Mouse (Mus musculus): ENCODE measurements at regions not wholly inside any gene's neighbourhood (a gene's known extent, or its start where the extent isn't known, plus 50 kb on each side); places are given as distances from the start of the nearest gene placed in this dataset.

DNA sequence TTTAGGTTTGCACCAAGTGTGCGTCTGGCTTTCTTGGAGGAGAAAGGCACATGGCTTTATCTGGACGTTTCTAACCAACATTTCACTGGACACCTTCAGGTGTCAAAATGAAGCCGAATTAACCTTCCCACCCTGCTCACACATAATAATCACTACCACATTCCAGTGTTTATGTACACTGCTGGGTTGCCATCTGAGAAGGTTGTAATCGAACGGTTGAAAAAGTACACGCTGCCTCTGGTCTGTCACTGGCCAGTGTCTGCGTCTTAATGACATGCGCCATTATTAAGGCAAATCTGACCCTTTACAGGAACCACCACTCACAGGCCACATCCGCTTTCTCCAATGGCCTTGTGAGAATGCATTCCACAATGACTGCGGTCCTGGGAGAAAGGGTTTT, 96.4 kb downstream of the Ackr3 start:
- no peaks in the 10 kb centered on the region for H3K36me3 ChIP-seq (replicated peaks)
- H3K4me3 ChIP-seq (ENCODE audit: low read depth, low read length) = no peak overlapping the region
- peaks cover 83% of the 10 kb centered on the region for H3K9me3 ChIP-seq (replicated peaks)
- no peaks in the 10 kb centered on the region for H3K27me3 ChIP-seq (ENCODE audit: insufficient read depth, low read length)
- TF ChIP-seq GATA2 (IDR thresholded peaks at IDR 0.05; ENCODE audit: borderline replicate concordance, low read depth, low read length) (no peak), POLR2AphosphoS5 (IDR thresholded peaks at IDR 0.05; ENCODE audit: insufficient replicate concordance, low read depth, low read length) (no peak), CTCF (IDR thresholded peaks at IDR 0.05; ENCODE audit: low read depth, low read length) (no peak), GATA1 (IDR thresholded peaks at IDR 0.05; ENCODE audit: borderline replicate concordance, low read length) (no peak), TAL1 (conservative IDR thresholded peaks at IDR 0.05; ENCODE audit: low read depth, low read length) (no peak)
- DNase-seq (ENCODE audit: low spot score) = no peak
- no peaks in the 10 kb centered on the region for H3K4me1 ChIP-seq (ENCODE audit: insufficient read depth, low read depth, low read length)
- no peak for ATAC-seq (ENCODE audit: extremely low read depth, insufficient number of reproducible peaks, low FRiP score, poor library complexity, severe bottlenecking)

DNA sequence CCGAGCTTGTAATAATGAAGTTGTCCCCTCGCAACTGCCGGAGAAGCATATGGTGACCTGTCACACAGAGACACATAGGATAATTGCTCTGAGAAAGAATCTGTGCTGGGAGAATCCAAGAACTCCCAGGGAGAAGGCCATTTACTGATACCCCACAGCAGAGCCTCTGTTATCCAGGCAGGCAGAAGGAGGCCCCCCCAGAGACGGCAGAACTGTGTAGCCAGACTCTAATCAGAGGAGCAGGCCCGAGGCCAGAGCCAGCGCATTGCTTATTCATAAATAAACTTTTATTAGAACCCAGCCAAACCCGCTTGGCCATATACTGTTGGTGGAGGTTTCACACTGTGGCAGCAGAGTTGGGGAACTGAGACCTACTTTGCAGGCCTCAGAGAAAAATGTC, 100.6 kb downstream of the Ackr3 start:
- Histone ChIP-seq H3K36me3 (replicated peaks) (no peaks in the 10 kb centered on the region), H3K27me3 (ENCODE audit: insufficient read depth, low read length) (no peaks in the 10 kb centered on the region), H3K4me3 (ENCODE audit: low read depth, low read length) (no peak overlapping the region), H3K9me3 (replicated peaks) (peaks cover 76% of the 10 kb centered on the region), H3K4me1 (ENCODE audit: insufficient read depth, low read depth, low read length) (no peaks in the 10 kb centered on the region)
- ATAC-seq (ENCODE audit: extremely low read depth, insufficient number of reproducible peaks, low FRiP score, poor library complexity, severe bottlenecking) = no peak
- TF ChIP-seq POLR2AphosphoS5 (IDR thresholded peaks at IDR 0.05; ENCODE audit: insufficient replicate concordance, low read depth, low read length) (no peak), GATA1 (IDR thresholded peaks at IDR 0.05; ENCODE audit: borderline replicate concordance, low read length) (no peak), GATA2 (IDR thresholded peaks at IDR 0.05; ENCODE audit: borderline replicate concordance, low read depth, low read length) (no peak), TAL1 (conservative IDR thresholded peaks at IDR 0.05; ENCODE audit: low read depth, low read length) (no peak), CTCF (IDR thresholded peaks at IDR 0.05; ENCODE audit: low read depth, low read length) (no peak)
- no peak for DNase-seq (ENCODE audit: low spot score)

DNA sequence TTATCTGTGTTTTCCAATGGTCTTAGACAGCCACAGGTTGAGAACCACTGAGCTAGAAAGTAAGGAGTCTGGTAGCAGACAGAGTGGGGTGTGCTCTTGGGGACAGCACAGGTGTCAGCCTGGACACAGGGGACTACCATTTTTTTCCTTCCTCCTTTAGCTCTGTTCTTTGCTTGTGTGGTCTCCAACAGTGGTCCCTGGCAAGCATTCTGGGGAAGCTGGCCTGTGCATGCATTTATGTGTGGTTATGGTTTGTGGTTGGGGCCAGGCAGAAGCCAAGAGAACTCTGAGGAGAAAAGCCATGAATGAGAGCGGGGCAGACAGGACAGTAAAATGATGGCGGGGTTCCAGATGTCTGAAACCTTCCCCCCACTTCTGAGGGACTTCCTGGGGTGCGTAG, 107.2 kb downstream of the Ackr3 start:
- Histone ChIP-seq H3K4me1 (ENCODE audit: insufficient read depth, low read depth, low read length) (no peaks in the 10 kb centered on the region), H3K4me3 (ENCODE audit: low read depth, low read length) (no peak overlapping the region), H3K36me3 (replicated peaks) (no peaks in the 10 kb centered on the region), H3K27me3 (ENCODE audit: insufficient read depth, low read length) (no peaks in the 10 kb centered on the region), H3K9me3 (replicated peaks) (peaks cover 74% of the 10 kb centered on the region)
- no peak for DNase-seq (ENCODE audit: low spot score)
- no peak for ATAC-seq (ENCODE audit: extremely low read depth, insufficient number of reproducible peaks, low FRiP score, poor library complexity, severe bottlenecking)
- TF ChIP-seq GATA1 (IDR thresholded peaks at IDR 0.05; ENCODE audit: borderline replicate concordance, low read length) = no peak
- no peak for TF ChIP-seq CTCF (IDR thresholded peaks at IDR 0.05; ENCODE audit: low read depth, low read length)
- TF ChIP-seq TAL1 (conservative IDR thresholded peaks at IDR 0.05; ENCODE audit: low read depth, low read length) = no peak
- TF ChIP-seq GATA2 (IDR thresholded peaks at IDR 0.05; ENCODE audit: borderline replicate concordance, low read depth, low read length) = no peak
- no peak for TF ChIP-seq POLR2AphosphoS5 (IDR thresholded peaks at IDR 0.05; ENCODE audit: insufficient replicate concordance, low read depth, low read length)

DNA sequence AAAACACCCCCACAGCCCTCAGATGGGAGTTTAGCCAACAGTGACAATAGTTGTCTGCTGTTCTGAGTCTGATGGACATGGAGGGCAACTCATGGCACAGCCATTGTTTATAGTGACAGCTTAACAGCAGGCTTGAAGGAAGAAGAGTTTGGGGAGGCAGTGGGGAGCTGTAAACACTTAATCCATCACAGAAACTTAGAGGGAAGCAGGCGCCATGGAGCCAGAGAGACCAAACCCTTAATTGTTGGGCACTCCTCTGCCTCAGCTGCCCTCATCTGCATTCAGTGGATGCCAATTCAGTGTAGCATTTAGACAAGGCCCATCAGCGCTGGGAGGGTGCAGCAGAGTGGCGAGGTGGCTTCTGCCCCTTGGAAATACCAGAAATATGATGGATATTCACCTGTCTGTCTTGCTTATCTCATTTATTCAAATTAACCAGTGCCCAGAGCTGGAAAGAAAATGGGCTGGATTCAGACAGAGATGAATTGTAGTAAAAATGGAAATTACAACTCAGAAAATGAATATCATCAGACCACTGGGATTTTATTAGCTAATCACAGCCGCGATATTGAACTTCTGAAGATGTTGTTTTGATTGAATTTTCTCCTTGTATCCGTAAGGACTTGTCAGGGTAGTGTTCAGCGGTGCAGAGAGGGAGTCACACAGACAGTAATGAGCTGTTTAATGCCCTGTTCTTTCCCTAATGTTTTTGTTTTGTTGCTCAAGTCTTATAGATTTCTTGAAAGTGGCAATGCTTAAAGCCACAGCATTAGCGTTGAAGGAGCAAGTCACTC, 108.1 kb downstream of the Ackr3 start:
- no peak for ATAC-seq (ENCODE audit: extremely low read depth, insufficient number of reproducible peaks, low FRiP score, poor library complexity, severe bottlenecking)

DNA sequence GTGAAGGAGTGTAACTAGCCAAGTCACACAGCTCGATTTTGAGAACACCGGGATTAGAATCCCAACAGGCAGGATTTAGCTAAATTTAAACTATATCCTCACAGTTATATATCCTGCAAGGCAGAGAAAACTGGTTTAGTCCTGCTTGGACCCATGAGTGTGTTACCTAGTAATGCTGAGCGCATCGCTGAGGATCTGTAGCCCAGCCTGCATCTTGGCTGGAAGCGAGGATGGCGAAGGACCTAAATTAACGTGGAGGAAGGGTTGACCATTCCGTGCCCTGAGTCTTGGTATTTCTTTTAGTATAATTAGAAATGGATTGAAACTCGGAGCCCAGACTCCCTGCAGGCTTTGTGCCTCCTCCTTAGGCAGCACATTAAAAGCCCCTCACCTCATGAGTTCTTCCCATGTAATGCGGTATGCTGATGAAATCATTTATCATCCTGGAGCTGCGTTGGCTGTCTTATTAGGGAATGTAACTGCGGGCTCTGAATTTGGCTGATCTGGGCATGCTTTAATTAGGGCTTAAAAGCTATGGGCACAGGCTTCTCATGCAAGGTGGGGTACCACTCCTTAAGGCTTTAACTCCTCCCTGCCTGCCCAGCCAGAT, 110.1 kb downstream of the Ackr3 start:
- no peaks in the 10 kb centered on the region for H3K36me3 ChIP-seq (replicated peaks)
- no peak for ATAC-seq (ENCODE audit: extremely low read depth, insufficient number of reproducible peaks, low FRiP score, poor library complexity, severe bottlenecking)
- no peak for DNase-seq (ENCODE audit: low spot score)
- peaks cover 79% of the 10 kb centered on the region for H3K9me3 ChIP-seq (replicated peaks)
- H3K27me3 ChIP-seq (ENCODE audit: insufficient read depth, low read length) = no peaks in the 10 kb centered on the region
- no peak for TF ChIP-seq GATA1 (IDR thresholded peaks at IDR 0.05; ENCODE audit: borderline replicate concordance, low read length)
- H3K4me3 ChIP-seq (ENCODE audit: low read depth, low read length) = no peak overlapping the region
- H3K4me1 ChIP-seq (ENCODE audit: insufficient read depth, low read depth, low read length) = no peaks in the 10 kb centered on the region

More for the DNA sequence above, 108.1 kb downstream of the Ackr3 start:
- Histone ChIP-seq H3K36me3 (replicated peaks) (no peaks in the 10 kb centered on the region), H3K9me3 (replicated peaks) (peaks cover 81% of the 10 kb centered on the region), H3K4me3 (ENCODE audit: low read depth, low read length) (no peak overlapping the region), H3K4me1 (ENCODE audit: insufficient read depth, low read depth, low read length) (no peaks in the 10 kb centered on the region), H3K27me3 (ENCODE audit: insufficient read depth, low read length) (no peaks in the 10 kb centered on the region)
- no peak for TF ChIP-seq GATA2 (IDR thresholded peaks at IDR 0.05; ENCODE audit: borderline replicate concordance, low read depth, low read length)
- no peak for TF ChIP-seq POLR2AphosphoS5 (IDR thresholded peaks at IDR 0.05; ENCODE audit: insufficient replicate concordance, low read depth, low read length)
- no peak for TF ChIP-seq TAL1 (conservative IDR thresholded peaks at IDR 0.05; ENCODE audit: low read depth, low read length)
- no peak for TF ChIP-seq CTCF (IDR thresholded peaks at IDR 0.05; ENCODE audit: low read depth, low read length)
- no peak for TF ChIP-seq GATA1 (IDR thresholded peaks at IDR 0.05; ENCODE audit: borderline replicate concordance, low read length)
- DNase-seq (ENCODE audit: low spot score) = no peak

DNA sequence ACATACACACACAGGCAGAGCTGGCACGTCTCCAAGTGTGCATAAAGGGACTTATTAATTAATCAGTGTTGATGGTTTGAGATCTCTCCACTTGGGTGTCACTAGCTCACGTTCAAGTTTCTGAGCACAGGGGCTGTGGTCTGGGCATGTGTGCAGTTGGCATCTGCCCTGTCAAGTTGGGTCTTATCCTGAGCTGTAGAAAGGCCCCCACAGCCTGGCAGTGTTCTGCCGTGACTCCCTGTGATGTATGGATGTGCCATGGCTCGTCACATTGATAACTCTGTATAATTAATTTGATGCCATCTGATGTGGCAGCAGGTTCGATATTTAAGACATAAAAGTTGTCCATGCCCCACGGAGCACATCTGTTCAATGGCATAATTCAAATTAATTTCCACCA, 114.1 kb downstream of the Ackr3 start:
- Histone ChIP-seq H3K4me1 (ENCODE audit: insufficient read depth, low read depth, low read length) (no peaks in the 10 kb centered on the region), H3K27me3 (ENCODE audit: insufficient read depth, low read length) (no peaks in the 10 kb centered on the region), H3K9me3 (replicated peaks) (peaks cover 88% of the 10 kb centered on the region), H3K36me3 (replicated peaks) (no peaks in the 10 kb centered on the region), H3K4me3 (ENCODE audit: low read depth, low read length) (no peak overlapping the region)
- DNase-seq (ENCODE audit: low spot score) (no peak), ATAC-seq (ENCODE audit: extremely low read depth, insufficient number of reproducible peaks, low FRiP score, poor library complexity, severe bottlenecking) (no peak)
- no peak for TF ChIP-seq CTCF (IDR thresholded peaks at IDR 0.05; ENCODE audit: low read depth, low read length)
- TF ChIP-seq GATA1 (IDR thresholded peaks at IDR 0.05; ENCODE audit: borderline replicate concordance, low read length) = no peak
- no peak for TF ChIP-seq GATA2 (IDR thresholded peaks at IDR 0.05; ENCODE audit: borderline replicate concordance, low read depth, low read length)
- no peak for TF ChIP-seq POLR2AphosphoS5 (IDR thresholded peaks at IDR 0.05; ENCODE audit: insufficient replicate concordance, low read depth, low read length)
- TF ChIP-seq TAL1 (conservative IDR thresholded peaks at IDR 0.05; ENCODE audit: low read depth, low read length) = no peak
